Mouse (Mus musculus): ENCODE results near the gene Fbxl18.

The Fbxl18 gene

DNA sequence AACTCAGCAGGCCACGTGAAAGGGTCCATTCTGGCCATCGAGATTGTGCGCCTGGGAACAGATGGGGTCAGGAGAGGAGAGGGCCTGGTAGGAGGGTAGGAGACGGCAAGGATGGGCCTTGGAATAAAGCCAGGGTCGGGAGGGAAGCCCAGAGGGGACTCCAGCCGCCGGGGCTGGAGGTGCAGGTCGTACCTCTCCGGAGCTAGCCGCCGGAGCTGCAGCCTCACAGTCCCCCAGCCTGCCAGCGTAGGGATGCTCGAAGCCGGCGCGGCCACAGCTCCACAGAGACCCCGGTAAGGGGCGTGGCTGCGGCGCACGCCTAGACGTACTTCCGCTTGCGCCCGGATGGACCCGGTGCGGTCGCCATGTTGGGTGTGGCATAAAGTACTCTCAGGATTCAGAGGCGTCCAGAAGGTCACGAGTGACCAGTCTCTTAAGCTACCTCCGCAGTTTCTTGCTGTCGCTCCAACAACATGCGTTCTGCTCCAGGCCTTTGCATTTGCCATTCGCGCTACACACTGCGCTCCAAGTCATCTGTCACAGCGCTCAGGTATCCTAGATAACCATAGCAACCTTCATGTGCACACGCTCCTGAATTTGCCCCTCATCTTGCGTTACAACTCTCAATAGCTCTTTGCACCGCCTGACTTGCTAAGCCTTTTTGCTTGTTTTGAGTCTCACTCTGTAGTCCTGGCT lies at the start of gene Fbxl18:
Gene Fbxl18, minus strand, starts transcription at position 504 of the 696 bp plus-strand sequence.
- peak; percentile 90 for DNase-seq (ENCODE audit: low read depth, low spot score)

DNA sequence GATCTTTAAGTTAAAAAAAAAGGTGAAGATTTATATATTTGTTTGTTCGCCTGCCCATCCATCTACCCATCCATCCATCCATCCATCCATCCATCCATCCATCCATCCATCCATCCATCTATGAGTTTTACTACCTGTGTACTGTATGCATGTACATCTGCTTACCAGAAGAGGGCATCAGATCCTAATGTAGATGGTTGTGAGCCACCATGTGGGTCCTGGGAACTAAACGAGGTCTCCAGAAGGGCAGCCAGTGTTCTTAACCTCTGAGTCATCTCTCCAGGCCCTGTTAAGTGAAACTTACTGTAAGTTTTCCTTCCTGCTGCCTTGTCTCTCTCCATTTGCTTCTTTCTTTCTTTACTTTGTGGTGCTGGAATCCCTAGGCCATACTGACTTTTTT lies 45.2 kb upstream of the Fbxl18 start:
- peak; percentile 85 for DNase-seq (ENCODE audit: low read depth, low spot score)

DNA sequence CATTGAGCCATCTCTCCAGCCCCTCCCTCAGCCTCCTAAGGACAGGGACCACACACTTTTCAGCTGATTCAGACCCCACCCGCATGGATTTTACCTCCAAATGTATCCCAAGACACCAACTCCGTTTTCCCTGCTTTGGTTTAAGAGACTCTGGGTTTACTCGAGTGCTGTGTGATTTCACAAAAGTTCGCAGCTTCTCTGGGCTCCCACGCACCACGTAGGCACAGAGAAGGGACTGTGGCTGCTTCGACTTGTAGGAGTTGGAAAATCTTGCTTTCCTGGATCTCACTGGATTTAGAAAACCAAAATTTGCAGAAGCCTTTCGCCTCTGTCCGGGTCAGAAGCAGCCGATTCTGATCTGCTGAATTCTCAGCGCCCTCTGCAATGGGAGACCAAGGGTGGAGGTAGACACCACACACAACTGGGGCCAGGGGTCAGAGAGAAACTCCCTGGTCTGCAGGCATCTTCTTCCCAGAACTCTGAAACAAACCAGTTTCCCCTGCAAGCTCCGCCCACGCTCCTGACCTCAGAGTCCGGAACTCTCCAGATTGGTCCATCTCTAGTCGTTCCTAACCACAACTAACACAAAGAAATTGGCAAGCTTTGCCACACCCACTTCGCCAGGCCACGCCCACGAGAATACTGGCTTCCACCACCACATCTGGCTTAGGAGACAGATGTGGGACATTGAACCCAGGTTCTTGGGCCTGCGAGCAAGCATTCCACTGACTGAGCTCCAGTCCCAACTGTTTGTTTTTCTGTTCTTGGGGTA lies 42.9 kb upstream of the Fbxl18 start:
- peak; percentile 97 for DNase-seq (ENCODE audit: low read depth, low spot score)

DNA sequence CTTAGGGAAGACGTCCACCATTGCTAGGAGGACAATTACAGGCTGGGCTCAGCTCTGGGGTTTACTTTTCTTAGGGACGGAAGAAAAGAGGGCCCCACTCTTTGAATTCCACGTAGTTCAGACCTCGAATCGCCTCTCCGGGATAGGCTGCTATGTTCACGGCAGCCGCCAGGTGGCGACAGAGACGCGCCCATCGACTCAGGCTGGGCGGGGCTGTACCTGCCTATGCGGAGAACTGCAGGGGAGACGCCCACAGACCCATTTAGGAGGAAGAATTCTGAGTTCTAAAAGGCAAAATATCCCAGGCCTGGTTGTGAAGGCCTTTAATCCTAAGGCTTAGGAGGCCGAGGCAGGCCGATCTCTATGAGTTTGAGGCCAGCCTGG lies 41.1 kb upstream of the Fbxl18 start:
- peak; percentile 81 for DNase-seq (ENCODE audit: low read depth, low spot score)

DNA sequence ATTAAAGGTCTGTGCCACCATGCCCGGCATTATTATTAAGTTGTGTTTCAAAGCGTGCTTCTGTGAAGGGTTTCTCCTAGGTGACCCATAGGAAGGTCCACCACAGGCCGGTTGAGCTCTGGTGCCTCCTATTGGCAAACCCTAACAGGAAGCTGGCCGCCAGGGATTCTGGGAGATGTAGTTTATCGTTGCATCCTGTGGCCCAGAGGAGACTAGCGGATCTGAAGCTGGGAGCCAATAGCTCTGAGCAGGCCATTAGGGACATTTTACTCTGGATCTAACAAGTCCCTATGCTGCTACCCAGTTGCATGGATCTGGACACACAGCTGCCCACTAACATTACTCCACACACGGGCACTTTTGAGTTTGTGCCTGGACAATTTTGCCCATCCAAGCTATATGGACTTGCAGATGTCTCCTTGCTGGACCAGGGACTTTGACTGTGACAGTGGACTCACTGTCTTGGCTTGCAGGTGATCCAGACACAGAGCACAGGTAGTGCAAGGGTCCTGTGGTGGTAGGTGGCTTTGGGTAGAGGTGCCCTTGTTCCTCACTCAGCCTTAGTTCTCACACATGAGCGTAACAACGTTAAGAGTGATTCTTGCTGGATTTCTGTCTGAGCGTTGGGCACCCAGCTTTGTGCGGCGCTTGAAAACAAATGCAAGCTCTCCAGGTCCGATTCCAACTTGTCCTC lies 40.6 kb upstream of the Fbxl18 start:
- DNase-seq (ENCODE audit: low read depth, low spot score) = peak; percentile 87

DNA sequence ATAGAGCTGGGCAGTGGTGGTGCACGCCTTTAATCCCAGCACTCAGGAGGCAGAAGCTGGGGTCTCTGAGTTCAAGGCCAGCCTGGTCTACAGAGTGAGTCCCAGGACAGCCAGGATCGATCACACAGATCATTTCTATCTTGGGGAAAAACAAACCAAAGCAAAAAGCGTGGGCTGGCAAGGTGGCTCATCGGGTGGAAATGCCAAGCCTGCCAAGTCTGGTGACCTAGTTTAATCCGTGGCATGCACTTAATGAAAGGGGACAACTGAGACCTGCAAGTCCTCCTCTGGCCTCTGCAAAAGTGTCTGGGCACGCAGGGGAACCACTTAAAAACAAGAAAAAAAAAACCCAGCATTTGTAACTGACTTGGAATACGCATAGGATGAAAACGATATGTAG lies 37.5 kb upstream of the Fbxl18 start:
- no peak for DNase-seq (ENCODE audit: low read depth, low spot score)

DNA sequence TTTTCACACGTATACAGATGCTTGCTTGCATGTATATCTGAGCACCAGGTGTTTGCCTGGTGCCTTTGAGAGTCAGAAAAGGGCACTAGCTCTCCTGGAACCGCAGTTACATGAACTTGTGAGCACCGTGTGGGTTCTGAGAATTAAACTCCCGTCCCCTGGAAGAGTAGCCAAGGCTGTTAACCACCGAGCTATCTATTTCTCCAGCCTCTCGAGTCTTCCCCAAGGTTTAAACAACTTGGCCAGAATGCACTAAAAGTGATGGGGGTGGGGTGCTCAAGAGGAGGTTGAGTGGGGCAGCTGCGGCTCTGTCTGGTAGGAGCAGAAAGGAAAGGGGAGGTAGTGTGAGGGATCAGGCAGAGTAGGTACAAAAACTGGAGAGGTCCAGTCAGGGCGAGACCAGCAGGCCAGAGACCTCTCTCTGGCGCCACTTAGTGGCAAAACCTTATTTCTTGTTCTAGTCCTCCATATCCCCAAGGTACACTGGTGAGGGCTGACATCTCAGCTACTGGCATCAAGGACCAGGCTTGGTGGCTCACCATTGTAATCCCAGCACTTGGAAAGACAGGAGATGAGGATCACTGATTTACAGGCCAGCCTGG lies 37.0 kb upstream of the Fbxl18 start:
- DNase-seq (ENCODE audit: low read depth, low spot score) = peak; percentile 79

DNA sequence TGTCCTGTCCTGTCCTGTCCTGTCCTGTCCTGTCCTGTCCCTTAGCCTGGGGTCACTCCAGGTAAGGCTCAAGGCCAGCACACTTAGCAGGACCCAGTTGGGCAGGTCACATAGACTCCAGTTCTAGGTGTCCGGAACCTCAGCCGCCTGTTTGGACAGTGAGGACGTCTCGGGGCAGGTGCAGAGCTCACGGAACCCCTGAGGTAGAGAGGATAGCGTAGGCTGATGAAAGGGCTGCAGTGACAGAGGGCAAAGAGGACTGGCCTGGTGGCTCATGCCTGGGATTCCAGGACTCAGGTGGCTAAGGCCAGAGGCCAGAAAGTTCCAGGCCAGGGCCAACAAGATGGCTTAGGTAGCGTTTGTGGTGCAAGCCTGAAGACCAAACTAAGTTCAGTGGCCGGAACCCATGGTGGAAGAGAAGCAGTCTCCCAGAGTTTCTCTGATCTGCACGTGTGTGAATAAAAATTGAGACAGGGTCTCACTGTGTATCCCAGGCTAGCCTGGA lies 36.1 kb upstream of the Fbxl18 start:
- no peak for DNase-seq (ENCODE audit: low read depth, low spot score)

DNA sequence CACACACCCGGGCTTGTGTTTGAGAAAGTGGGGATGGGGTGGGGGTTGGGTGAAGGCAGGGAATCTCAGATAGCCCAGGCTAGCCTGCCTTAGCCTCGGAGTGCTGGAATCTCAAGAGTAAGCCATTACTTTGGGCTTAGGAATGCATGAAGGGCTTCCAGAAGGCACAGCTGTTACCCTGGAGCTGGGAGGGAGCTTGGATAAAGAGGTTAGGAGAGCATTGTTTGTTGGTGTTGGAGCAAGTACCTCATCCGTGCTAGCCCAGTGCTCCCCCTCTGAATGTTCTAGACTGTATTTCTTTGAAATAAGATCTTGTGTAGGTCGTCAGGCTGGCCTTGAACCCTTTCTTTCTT lies 34.2 kb upstream of the Fbxl18 start:
- peak; percentile 54 for DNase-seq (ENCODE audit: low read depth, low spot score)

DNA sequence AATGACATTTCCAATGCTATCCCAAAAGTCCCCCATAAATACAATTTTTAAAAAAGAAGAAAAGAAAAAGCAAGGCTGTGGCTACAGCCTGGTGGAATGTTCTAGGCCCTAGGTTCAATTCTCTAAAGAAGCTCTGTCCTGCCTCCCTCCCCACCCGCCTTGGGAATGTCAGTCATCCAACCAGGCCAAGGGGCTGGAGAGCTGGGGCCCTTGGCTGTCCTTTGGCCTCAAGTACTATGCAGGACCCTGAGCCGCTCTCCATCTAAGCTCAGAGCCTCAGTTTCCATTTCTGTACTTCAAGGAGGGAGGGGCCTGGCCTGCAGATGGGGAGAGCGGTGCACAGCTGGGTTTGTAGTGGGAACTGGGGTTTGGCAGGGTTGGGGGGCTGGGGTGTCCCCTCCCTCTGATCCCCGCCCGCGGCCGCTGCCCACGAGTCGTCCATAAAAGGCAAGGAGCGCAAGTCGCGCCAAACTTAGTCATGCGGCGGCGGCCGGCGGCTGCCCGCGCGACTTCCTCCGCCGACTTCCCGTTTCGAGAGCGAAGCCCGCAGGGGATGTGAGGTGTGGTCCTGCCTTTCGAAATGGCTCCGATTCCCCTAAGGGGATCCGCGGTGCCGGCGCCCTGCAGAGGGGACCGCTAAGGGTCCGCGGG lies 33.7 kb upstream of the Fbxl18 start:
- peak; percentile 67 for DNase-seq (ENCODE audit: low read depth, low spot score)

DNA sequence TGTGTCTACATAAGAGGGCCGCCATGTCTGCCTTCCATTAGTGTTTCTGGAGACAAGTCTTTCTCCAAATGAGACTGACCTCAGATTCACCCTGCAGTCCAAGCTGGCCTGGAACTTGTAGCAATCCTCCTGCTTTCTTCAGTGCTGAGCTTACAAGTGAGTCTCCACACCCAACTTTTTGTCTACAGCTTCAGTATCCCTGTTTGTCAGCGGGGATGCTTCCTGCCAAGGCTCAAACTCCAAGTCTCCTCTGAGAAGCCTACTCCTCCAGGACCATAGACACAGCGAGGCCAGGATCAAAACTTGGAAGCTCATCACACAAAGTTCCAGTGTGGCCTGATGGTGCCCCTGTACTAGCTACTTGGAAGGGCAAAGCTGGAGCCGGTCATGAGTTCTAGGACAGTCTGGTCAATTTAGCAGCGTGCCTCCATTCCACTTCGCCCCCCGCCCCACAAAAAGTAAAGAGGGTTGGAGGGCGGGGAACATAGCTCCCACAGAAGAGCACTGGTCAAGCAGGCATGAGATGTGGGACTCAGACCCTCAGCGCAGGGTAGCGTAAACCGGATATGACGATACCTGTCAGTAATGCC lies 32.2 kb upstream of the Fbxl18 start:
- peak; percentile 44 for DNase-seq (ENCODE audit: low read depth, low spot score)

DNA sequence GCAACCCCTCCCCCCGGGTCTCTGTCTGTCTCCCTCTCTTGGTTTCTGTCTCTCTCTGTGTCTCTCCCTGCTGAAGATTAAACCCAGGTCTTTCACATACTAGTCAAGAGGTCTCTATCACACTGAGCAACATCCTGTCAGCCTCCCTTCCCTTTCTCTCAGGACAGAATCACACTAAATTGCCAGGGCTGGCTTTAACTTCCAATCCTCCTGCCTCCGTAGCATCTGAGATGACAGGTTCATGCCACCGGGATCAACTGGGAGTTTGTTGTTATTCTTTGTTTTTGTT lies 31.7 kb upstream of the Fbxl18 start:
- DNase-seq (ENCODE audit: low read depth, low spot score) = no peak

DNA sequence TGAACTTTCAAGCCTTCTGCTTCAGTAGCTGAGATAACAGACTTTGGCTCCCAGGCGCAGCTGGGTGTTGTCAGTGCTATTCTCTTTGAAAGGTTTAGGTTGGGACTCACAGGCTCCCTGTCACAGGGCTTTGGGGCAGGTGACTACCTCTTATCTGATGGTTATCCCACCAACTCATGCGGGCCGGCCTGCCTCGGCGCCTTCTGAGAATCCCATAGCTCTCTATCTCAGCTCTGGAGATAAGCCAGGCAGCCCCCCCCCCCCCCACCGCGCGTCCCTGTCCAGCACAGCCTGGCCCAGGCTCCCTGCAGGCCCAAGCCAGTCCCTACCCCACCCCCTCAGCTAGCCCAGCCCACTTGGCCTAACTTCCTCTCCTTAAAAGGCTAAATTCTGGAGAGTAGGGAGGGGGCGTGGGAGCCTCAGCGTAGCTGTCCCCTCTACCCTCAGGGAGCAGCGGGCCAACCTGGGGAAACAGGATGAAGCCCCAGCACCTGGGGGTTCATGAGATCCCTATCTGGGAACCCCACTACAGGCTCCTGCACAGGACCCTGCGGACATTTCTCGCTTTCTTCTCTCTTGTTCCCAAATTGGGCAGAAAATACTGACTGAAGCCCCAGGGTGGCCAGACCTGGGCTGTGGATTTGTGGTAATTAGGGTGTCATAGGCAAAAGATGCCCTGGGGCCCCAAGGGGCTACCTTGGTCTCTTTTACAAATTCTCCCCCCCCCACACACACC lies 31.2 kb upstream of the Fbxl18 start:
- DNase-seq (ENCODE audit: low read depth, low spot score) = peak; percentile 66

DNA sequence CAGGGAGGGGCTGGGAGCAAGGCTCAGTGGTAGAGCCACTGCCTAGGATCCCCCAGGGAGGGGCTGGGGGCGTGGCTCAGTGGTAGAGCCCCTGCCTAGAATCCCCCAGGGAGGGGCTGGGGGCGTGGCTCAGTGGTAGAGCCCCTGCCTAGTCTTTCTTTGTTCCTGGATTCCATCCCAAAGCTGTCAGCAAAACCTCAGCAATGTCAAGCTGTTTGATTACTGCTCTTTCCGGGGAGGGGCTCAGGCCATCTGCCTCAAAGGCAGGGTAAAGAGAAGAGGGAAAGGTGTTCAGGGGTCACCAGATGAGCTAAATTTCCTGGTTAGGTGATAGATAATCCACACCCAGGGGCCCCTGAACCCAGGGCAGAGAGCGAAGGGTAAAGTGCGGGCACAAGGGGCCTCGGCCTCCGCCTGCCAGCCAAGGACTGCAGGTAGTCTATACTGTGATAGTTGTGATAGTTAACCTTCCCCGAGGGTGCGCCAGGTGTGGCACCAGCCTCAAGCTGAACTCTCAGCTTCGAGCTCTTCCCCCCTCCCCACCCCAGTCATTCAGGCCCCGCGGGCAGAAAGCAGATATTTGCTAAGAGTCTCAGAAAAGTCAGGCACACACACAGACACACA lies 29.2 kb upstream of the Fbxl18 start:
- peak; percentile 94 for DNase-seq (ENCODE audit: low read depth, low spot score)

DNA sequence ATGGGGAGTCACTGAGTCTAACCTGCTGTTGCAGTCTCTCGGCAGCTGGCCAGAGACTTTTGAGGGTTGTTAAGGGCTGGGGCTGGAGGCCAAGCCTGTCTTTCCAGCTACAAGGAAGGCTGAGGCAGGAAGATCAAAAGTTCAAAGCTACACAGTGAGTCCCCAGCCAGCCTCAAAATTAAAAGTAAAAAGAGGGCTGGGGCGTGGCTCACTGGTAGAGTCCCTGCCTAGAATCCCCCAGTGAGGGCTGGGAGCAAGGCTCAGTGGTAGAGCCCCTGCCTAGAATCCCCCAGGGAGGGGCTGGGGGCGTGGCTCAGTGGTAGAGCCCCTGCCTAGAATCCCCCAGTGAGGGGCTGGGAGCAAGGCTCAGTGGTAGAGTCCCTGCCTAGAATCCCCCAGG lies 28.6 kb upstream of the Fbxl18 start:
- DNase-seq (ENCODE audit: low read depth, low spot score) = peak; percentile 85

DNA sequence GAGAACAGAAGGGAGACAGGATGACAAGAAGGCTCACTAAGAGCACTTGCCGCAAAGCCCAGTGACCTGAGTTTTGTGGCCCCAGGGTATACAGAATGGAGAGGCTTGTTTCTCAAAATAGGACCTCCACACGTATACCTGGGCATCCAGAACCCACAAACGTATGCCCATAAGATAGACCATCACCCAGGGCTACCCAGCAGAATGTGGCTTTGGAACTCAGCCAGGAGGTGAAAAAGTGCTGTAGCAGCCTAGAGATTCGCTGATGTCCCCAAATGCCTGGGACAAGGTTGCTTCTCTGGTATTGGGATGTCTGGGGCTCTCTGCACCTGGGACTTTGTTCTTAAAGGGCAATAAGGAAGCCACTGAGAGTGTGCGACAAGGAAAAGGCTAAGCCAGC lies 27.0 kb upstream of the Fbxl18 start:
- no peak for DNase-seq (ENCODE audit: low read depth, low spot score)

DNA sequence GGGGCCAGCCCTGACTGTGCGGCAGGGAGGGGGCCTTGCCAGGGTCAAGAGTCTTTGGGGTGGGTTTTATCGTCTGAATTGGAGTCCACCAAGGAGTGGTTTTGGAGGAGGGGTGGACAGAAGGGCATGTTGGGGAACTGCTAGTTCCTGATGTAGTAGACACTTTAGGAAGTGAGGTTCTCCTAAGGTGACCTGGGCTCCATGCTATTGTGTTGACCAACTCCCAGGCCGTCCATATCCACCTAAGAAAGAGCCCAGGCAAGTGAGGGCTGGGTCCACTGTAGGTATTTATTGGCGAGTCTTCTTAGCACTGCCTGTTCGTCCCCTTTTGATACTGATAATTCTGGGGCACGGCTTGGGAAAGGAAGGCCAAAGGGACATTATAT lies 25.8 kb upstream of the Fbxl18 start:
- no peak for DNase-seq (ENCODE audit: low read depth, low spot score)

DNA sequence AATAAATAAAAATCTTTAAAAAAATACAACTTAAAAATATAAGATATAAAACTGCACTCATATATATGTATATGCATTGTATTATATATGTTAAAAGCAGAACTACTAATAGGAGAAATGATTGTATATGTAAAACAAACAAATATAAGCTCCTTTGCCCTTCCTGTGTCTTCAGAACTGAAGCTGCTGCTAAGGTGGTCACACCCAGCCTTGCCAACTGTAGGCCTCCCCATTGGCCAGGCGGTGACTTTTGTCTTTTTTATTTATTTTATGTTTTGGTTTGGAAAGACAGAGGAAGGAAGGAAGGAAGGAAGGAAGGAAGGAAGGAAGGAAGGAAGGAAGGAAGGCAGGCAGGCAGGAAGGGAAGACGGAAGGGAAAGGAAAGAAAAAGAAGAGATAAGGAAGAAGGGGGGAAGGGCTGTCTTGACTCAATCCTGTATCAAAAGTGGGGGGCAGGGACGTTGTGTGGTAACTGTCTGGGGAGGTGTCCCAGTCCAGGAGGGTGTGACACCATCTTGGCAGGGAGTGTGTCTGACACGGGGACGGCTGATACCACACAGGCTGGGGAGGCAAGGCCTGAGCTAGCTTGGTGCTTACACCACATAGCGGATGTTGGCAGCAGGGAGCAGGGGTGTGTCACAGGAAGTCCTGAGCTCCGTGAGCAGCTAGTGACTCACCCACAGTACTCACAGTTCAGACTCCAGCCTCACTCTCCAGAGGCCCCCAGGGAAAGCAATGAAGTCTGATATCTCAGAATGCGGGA lies 25.3 kb upstream of the Fbxl18 start:
- peak; percentile 90 for DNase-seq (ENCODE audit: low read depth, low spot score)

DNA sequence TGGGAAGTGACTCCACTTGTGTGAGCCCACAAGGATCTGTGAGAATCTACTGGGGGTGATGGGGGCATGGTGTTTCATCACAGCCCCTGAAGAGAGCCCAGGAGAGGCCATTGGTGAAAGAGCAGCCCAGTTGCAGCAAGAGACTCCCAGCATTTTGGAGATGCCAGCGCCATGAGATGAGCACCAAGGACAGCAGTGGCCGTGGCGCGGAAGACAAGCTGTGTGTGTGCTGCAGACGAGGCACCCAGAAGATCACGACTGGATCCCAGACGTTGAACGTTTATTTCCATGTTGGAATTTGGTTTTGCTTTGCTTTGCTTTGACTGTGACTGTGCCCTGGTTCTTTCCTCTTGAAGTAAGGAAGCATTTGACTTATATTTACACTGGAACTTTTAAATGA lies 22.2 kb upstream of the Fbxl18 start:
- no peak for DNase-seq (ENCODE audit: low read depth, low spot score)

DNA sequence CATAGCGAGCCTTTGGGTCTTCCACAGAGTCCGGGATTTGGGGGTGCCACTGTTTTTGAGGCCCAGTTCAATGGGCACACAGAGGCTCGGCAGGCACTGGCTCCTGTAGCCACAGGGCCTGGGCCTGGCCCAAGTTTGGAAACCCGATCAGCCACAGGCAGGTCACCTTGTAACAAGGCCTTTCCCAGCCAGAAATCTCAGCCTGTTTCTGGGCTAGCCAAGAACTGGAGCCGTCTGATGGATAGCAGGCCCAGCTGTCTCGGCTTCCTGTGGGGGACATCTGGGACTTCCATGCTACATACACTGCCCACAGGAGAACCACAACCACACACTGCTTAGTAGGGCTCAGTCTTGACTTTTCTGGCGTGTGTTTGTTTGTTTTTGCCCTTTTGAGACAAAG lies 21.4 kb upstream of the Fbxl18 start:
- no peak for DNase-seq (ENCODE audit: low read depth, low spot score)

Measured in ES-CJ7 (cell line).